Mouse (Mus musculus): ENCODE data around the gene Gm3696.
"Not testable (repeated sequence)": the region's sequence is repeated elsewhere in the genome, so short reads cannot be mapped to it uniquely, and the experiment has no call there.

Gene Gm3696

GRCm38 (mm10) chr14:7100521-7100920 lies at the start of gene Gm3696:
TSS of gene Gm3696 (minus strand) at chr14:7100621.
- not testable (repeated sequence) for DNase-seq

GRCm38 (mm10) chr14:7125312-7125711 lies 24.9 kb upstream of the Gm3696 start, which contains the start of gene Gm6676:
TSS of gene Gm6676 (minus strand) at chr14:7125412.
- DNase-seq: not testable (repeated sequence)

DNA sequence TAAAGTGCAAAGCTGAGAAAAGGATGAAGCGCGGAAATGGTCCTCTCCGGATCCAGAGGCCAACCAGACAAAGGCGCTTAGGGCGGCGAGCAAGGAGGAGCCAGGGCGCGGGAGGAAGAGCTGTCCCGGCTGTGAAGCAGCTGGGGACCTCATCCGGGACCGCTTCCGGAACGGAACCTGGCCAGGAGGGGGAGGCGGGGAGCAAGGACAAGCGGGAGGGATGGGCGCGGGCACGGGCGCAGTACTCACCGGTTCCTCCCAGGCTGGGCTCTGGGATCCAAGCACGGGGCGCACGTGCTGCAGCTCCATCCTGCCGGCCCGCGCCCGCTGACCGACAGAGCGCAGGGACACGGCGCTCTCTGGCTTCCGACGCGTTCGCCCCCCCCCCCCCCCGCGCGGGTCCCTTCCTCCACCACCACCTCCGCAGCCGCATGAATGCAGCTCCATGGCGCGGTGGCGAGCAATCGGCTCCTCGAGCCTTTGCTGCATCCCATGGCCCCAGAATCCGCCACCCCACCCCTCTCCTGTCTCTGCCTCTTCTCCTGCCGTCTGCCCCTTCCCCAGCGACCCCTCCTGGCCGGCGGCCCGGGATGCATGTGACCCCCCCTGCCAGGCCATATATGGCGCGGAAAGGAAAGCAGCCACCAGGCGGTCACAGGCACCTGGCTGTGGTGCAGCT lies 4.8 kb upstream of the Gm3696 start:
- peak; percentile 4 for DNase-seq

- not testable (repeated sequence) for DNase-seq
Measured at GRCm38 (mm10) chr14:7044870-7045269, 55.6 kb downstream of the Gm3696 start, which contains the start of gene Gm3685. TSS of gene Gm3685 (minus strand) at chr14:7044970.
